Mouse (Mus musculus): ENCODE results near the gene Otud7a. TPM values are rescaled to one million over a fixed set of nuclear protein-coding genes. Genes with fewer than 3 reads are reported as not detected.

Otud7a gene
- total and polyA plus RNA-seq, 3 experiments = not detected

GRCm38 (mm10) chr7:63455228-63455627 lies 10.7 kb downstream of the Otud7a start:
- Histone ChIP-seq H3K9me3 (replicated peaks; ENCODE audit: insufficient read depth, low read length) (no peaks in the 10 kb centered on the region), H3K4me3 (ENCODE audit: control insufficient read depth in 1 of 2, insufficient read depth in 1 of 2, low read depth in 2 of 2, low read length in 2 of 2) (no peak overlapping the region)

GRCm38 (mm10) chr7:63462234-63462633 lies 17.7 kb downstream of the Otud7a start:
- Histone ChIP-seq H3K79me2 (ENCODE audit: control insufficient read depth, insufficient read depth, low read length, poor library complexity) (no peaks in the 10 kb centered on the region), H3K9ac (ENCODE audit: control insufficient read depth, low read depth, low read length, poor library complexity, severe bottlenecking) (no peak overlapping the region), H3K27me3 (ENCODE audit: control insufficient read depth in 1 of 2, insufficient read depth in 2 of 2, low read length in 2 of 2) (no peaks in the 10 kb centered on the region), H3K4me3 (ENCODE audit: control insufficient read depth in 1 of 2, insufficient read depth in 1 of 2, low read depth in 2 of 2, low read length in 2 of 2) (no peak overlapping the region), H3K9me3 (replicated peaks; ENCODE audit: insufficient read depth, low read length) (no peaks in the 10 kb centered on the region), H3K27ac (ENCODE audit: control insufficient read depth, low read depth, low read length) (no peak overlapping the region), H3K36me3 (ENCODE audit: control insufficient read depth in 1 of 2, insufficient read depth in 2 of 2, low read length in 2 of 2) (no peaks in the 10 kb centered on the region), H3K4me1 (ENCODE audit: control insufficient read depth in 1 of 2, insufficient read depth in 2 of 2, low read length in 2 of 2) (no peaks in the 10 kb centered on the region)
- no peak for DNase-seq (ENCODE audit: low read depth, low spot score)
- TF ChIP-seq ETS1 (IDR thresholded peaks at IDR 0.05; ENCODE audit: low read depth, low read length) = no peak
- no peak for TF ChIP-seq MEF2A (IDR thresholded peaks at IDR 0.05; ENCODE audit: extremely low read depth, insufficient replicate concordance, low read depth, low read length, poor library complexity, severe bottlenecking)
- TF ChIP-seq E2F4 (IDR thresholded peaks at IDR 0.05; ENCODE audit: borderline replicate concordance, low read depth, low read length) = no peak
- no peak for TF ChIP-seq RAD21 (IDR thresholded peaks at IDR 0.05; ENCODE audit: low read depth, low read length)
- no peak for TF ChIP-seq RCOR1 (IDR thresholded peaks at IDR 0.05; ENCODE audit: low read depth, low read length)
- TF ChIP-seq POLR2AphosphoS5 (IDR thresholded peaks at IDR 0.05; ENCODE audit: borderline replicate concordance, low read depth, low read length) = no peak
- no peak for TF ChIP-seq POLR2A (IDR thresholded peaks at IDR 0.05; ENCODE audit: control insufficient read depth in 1 of 2, insufficient read depth in 1 of 2, low read depth in 1 of 2, low read length in 2 of 2, poor library complexity in 1 of 2)
- TF ChIP-seq ELF1 (IDR thresholded peaks at IDR 0.05; ENCODE audit: low read depth, low read length) = no peak
- TF ChIP-seq CTCF (IDR thresholded peaks at IDR 0.05 in 2 of 3, conservative IDR thresholded peaks at IDR 0.05 in 1 of 3; ENCODE audit: control insufficient read depth in 1 of 3, insufficient read depth in 1 of 3, low read depth in 2 of 3, low read length in 3 of 3, poor library complexity in 1 of 3, severe bottlenecking in 1 of 3) = no peak
- no peak for TF ChIP-seq HCFC1 (IDR thresholded peaks at IDR 0.05; ENCODE audit: low read depth, low read length)
- no peak for TF ChIP-seq USF1 (IDR thresholded peaks at IDR 0.05; ENCODE audit: low read depth, low read length)
- TF ChIP-seq TCF12 (IDR thresholded peaks at IDR 0.05; ENCODE audit: low read depth, low read length) = no peak
- TF ChIP-seq SMC3 (IDR thresholded peaks at IDR 0.05; ENCODE audit: low read depth, low read length) = no peak
- no peak for TF ChIP-seq MYB (IDR thresholded peaks at IDR 0.05; ENCODE audit: low read depth, low read length)
- no peak for TF ChIP-seq CHD1 (IDR thresholded peaks at IDR 0.05; ENCODE audit: low read depth, low read length)

More at GRCm38 (mm10) chr7:63455228-63455627, 10.7 kb downstream of the Otud7a start:
- TF ChIP-seq MAFK (IDR thresholded peaks at IDR 0.05; ENCODE audit: borderline replicate concordance, low read depth, low read length) = no peak
- no peak for TF ChIP-seq MEF2A (IDR thresholded peaks at IDR 0.05; ENCODE audit: extremely low read depth, insufficient replicate concordance, low read depth, low read length, poor library complexity, severe bottlenecking)
- no peak for TF ChIP-seq TAL1 (IDR thresholded peaks at IDR 0.05; ENCODE audit: low read length)
- no peak for TF ChIP-seq UBTF (IDR thresholded peaks at IDR 0.05; ENCODE audit: borderline replicate concordance, insufficient read depth, low read depth, low read length)
- TF ChIP-seq ELF1 (IDR thresholded peaks at IDR 0.05; ENCODE audit: low read depth, low read length) = no peak
- TF ChIP-seq GATA1 (IDR thresholded peaks at IDR 0.05; ENCODE audit: low read depth, low read length) = no peak
- no peak for TF ChIP-seq ZC3H11A (IDR thresholded peaks at IDR 0.05; ENCODE audit: low read depth, low read length)
- no peak for TF ChIP-seq NRF1 (IDR thresholded peaks at IDR 0.05; ENCODE audit: insufficient read depth, low read depth, low read length, poor library complexity, severe bottlenecking)
- TF ChIP-seq CHD2 (IDR thresholded peaks at IDR 0.05; ENCODE audit: low read length) = no peak
- TF ChIP-seq USF2 (IDR thresholded peaks at IDR 0.05; ENCODE audit: borderline replicate concordance in 1 of 2, insufficient read depth in 1 of 2, low read depth in 1 of 2, low read length in 2 of 2) = no peak
- TF ChIP-seq HCFC1 (IDR thresholded peaks at IDR 0.05; ENCODE audit: low read depth, low read length) = no peak
- TF ChIP-seq CTCF (IDR thresholded peaks at IDR 0.05 in 2 of 3, conservative IDR thresholded peaks at IDR 0.05 in 1 of 3; ENCODE audit: control insufficient read depth in 1 of 3, insufficient read depth in 1 of 3, low read depth in 2 of 3, low read length in 3 of 3, poor library complexity in 1 of 3, severe bottlenecking in 1 of 3) = no peak
- no peak for TF ChIP-seq MAX (IDR thresholded peaks at IDR 0.05; ENCODE audit: low read length)
- TF ChIP-seq NELFE (IDR thresholded peaks at IDR 0.05; ENCODE audit: low read depth, low read length) = no peak
- TF ChIP-seq TBP (IDR thresholded peaks at IDR 0.05; ENCODE audit: low read depth, low read length) = no peak
- Histone ChIP-seq H3K79me2 (ENCODE audit: control insufficient read depth, insufficient read depth, low read length, poor library complexity) (no peaks in the 10 kb centered on the region), H3K36me3 (ENCODE audit: control insufficient read depth in 1 of 2, insufficient read depth in 2 of 2, low read length in 2 of 2) (no peaks in the 10 kb centered on the region), H3K27me3 (ENCODE audit: control insufficient read depth in 1 of 2, insufficient read depth in 2 of 2, low read length in 2 of 2) (no peaks in the 10 kb centered on the region), H3K27ac (ENCODE audit: control insufficient read depth, low read depth, low read length) (no peak overlapping the region), H3K4me1 (ENCODE audit: control insufficient read depth in 1 of 2, insufficient read depth in 2 of 2, low read length in 2 of 2) (no peaks in the 10 kb centered on the region), H3K9ac (ENCODE audit: control insufficient read depth, low read depth, low read length, poor library complexity, severe bottlenecking) (no peak overlapping the region)
- DNase-seq (ENCODE audit: low read depth, low spot score) = no peak
